Mouse (Mus musculus) forebrain, postnatal 0 days (tissue): Measurements from ENCODE around the gene Grip1. TPM values are rescaled to one million over a fixed set of nuclear protein-coding genes. Genes with fewer than 3 reads are reported as not detected.

ENCODE experiments used
- ATAC-seq: fragments of 200-750 bp; cut with Nextera tagmentation; 2 replicates; pipeline ENCODE4 v1.8.0; 2017; ENCODE audit warnings: mild to moderate bottlenecking, moderate library complexity
- DNase-seq: peaks from one replicate; pipeline ENCODE4 v3.0.0-alpha.2; 2015
- H3K27ac ChIP-seq: fragments of 300-500 bp; sonication (generic); 2 replicates; pipeline ENCODE4 v1.5.1; 2014; ENCODE audit warnings: low read depth, mild to moderate bottlenecking, antibody characterized with exemption, low read length, moderate library complexity, mixed read lengths
- H3K27me3 ChIP-seq: fragments of 300-500 bp; sonication (generic); 2 replicates; pipeline ENCODE4 v1.6.1; 2014; ENCODE audit warnings: mild to moderate bottlenecking, low read length, mixed read lengths; ENCODE audit not compliant: insufficient read depth
- H3K36me3 ChIP-seq: fragments of 300-500 bp; sonication (generic); 2 replicates; pipeline ENCODE4 v1.6.1; 2014; ENCODE audit warnings: mild to moderate bottlenecking, moderate library complexity; ENCODE audit not compliant: insufficient read depth
- H3K4me1 ChIP-seq: fragments of 300-500 bp; sonication (generic); 2 replicates; pipeline ENCODE4 v1.6.1; 2014; ENCODE audit warnings: antibody characterized with exemption; ENCODE audit not compliant: insufficient read depth
- H3K4me2 ChIP-seq: fragments of 300-500 bp; sonication (generic); 2 replicates; pipeline ENCODE4 v1.6.1; 2014; ENCODE audit warnings: low read depth, mild to moderate bottlenecking, moderate library complexity
- H3K4me3 ChIP-seq: fragments of 300-500 bp; sonication (generic); 2 replicates; pipeline ENCODE4 v1.5.1; 2014; ENCODE audit warnings: low read depth, low read length, mixed read lengths
- H3K9ac ChIP-seq: fragments of 300-500 bp; sonication (generic); 2 replicates; pipeline ENCODE4 v1.6.1; 2014; ENCODE audit warnings: mild to moderate bottlenecking
- H3K9me3 ChIP-seq: fragments of 300-500 bp; sonication (generic); 2 replicates; pipeline ENCODE4 v1.6.1; 2016; ENCODE audit warnings: low read length
- CTCF ChIP-seq: sonication (generic); IDR thresholded peaks from 2 replicates; pipeline ENCODE4 v1.5.1; 2016; ENCODE audit warnings: antibody characterized with exemption, control low read depth, low read depth
- WGBS: fragments of 180-500 bp; shearing (Covaris S2); extraction: QIAGEN DNeasy Blood & Tissue Kit; methylation state at CpG from one replicate; pipeline ENCODE4 v1.1.7; 2014; 5-methylcytosine and 5-hydroxymethylcytosine counted together
- polyA plus RNA-seq: library from polyadenylated mRNA; unstranded; fragments of >200 nt; fragmentation: Nextera tagmentation; extraction: Ambion mirVana; gene quantifications from 2 replicates; pipeline ENCODE4 v1.2.1, GENCODE M21; 2015
- total RNA-seq: library from RNA; depleted of rRNA; stranded (reverse); fragments of >200 nt; gene quantifications from 2 replicates; pipeline ENCODE4 v1.2.3, GENCODE M21; 2014

The Grip1 gene
- total and polyA plus RNA-seq, 2 experiments from 2014 or later: 14.8 to 34.5 TPM

DNA sequence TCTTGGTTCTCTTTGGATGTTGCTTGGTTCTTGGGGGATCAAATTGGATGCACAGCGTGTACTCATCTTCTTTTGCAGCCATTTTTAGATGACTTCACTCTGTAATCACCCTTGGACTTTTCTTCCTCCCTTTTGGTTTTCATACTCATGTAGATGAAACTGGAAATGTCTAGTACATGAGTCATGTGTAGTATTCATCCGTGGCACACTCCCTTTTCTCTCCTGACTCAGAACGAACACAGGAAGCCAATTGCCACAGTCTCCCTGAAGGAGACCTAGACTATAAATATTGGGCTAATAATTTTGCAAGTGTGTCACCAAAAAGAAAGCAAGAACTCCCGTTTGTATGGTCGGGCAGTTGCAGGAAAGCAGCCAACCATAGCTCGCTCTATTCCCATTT lies 423.1 kb downstream of the Grip1 start:
- 90% methylated on average over 6 of the region's 6 CpGs for WGBS
- ATAC-seq: no peak
- H3K27me3 ChIP-seq: no peaks in the 10 kb centered on the region
- no peak for TF ChIP-seq CTCF
- H3K36me3 ChIP-seq: no peaks in the 10 kb centered on the region
- H3K27ac ChIP-seq: no peak overlapping the region
- DNase-seq: no peak
- no peaks in the 10 kb centered on the region for H3K9me3 ChIP-seq
- H3K4me1 ChIP-seq: 0 out of 2 replicates have a peak, but pooled peaks cover 5% of the 10 kb centered on the region
- H3K4me2 ChIP-seq: no peak overlapping the region
- no peak overlapping the region for H3K9ac ChIP-seq
- H3K4me3 ChIP-seq: no peak overlapping the region

DNA sequence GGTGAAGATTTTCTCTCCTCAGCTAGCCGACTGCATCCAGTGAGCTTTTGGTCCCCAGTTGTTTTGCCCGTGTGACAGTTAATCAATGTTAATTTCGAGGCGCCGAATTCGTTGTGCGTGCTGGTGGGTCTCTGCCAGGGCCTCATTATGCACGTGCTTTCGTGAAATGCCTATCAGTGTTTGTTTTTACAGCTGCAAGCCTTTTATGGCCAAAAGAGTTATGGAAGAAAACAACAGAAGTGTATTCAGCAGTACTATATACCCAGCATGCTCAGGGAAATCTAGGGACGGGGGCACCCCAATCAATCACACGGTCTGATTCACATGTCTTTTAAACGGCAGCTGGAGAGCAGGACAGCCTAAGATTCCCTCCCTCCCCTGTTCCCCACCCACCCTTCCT lies 424.7 kb downstream of the Grip1 start:
- Histone ChIP-seq H3K9me3 (no peaks in the 10 kb centered on the region), H3K4me2 (peak overlapping the region; percentile 19; the same call in 1 of the 2 replicates), H3K9ac (no peak overlapping the region), H3K27me3 (no peaks in the 10 kb centered on the region), H3K4me1 (0 out of 2 replicates have a peak, but pooled peaks cover 5% of the 10 kb centered on the region), H3K4me3 (no peak overlapping the region), H3K27ac (peak overlapping the region; percentile 45), H3K36me3 (no peaks in the 10 kb centered on the region)
- WGBS: 17% methylated on average over 12 of the region's 12 CpGs
- no peak for TF ChIP-seq CTCF
- ATAC-seq (peak; percentile 89), DNase-seq (peak; percentile 58)

DNA sequence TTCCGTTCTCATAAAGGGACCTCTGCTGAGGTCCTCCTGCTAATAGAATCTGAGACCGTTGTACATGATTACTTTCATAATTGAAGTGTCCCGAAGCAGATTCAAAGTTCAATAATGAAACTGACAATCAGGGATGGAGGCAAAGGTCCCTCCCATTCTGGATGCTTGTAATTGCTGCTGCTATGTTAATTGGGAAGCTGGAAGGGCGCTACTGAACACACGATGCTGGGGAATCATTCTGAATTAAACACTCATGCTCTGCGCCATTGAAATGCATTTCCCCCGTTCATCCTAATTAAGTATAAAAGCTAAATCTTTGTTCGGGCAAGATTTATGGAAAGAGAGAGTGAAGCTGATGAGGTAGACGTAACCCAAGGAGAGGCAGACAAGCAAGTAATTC lies 431.0 kb downstream of the Grip1 start:
- Histone ChIP-seq H3K27me3 (no peaks in the 10 kb centered on the region), H3K27ac (no peak overlapping the region; the same call in 1 of the 2 replicates), H3K9ac (no peak overlapping the region), H3K4me1 (peaks cover 7% of the 10 kb centered on the region), H3K4me2 (0 out of 2 replicates have a peak overlapping the region, but pooled peaks have one; percentile 1), H3K4me3 (no peak overlapping the region), H3K9me3 (no peaks in the 10 kb centered on the region), H3K36me3 (no peaks in the 10 kb centered on the region)
- DNase-seq (no peak), ATAC-seq (no peak; the same call in 1 of the 2 replicates)
- 16% methylated on average over 9 of the region's 9 CpGs for WGBS
- TF ChIP-seq CTCF: no peak

DNA sequence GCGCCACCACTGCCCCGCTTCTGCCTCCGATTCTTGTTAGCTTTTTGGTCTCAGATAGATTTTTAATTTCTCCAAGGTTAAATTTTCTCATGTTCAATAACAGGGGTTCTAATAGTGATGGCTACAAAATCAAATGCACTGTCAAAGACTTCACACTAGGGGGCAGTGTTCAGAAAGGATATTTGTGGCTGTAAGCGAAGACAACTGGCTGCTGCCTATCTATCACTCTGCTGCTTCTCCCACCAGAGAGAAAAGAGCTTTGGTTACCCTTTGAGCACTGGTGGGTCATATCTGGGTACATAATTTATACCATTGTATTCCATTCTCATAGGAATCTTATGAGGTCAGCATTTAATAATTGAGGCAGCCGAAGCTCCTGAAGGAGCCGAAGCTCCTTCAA lies 431.9 kb downstream of the Grip1 start:
- no peak overlapping the region for H3K4me2 ChIP-seq
- peaks cover 7% of the 10 kb centered on the region for H3K4me1 ChIP-seq
- no peaks in the 10 kb centered on the region for H3K36me3 ChIP-seq
- H3K27me3 ChIP-seq: no peaks in the 10 kb centered on the region
- no peak overlapping the region for H3K27ac ChIP-seq
- no peak overlapping the region for H3K9ac ChIP-seq
- 75% methylated on average over 6 of the region's 6 CpGs for WGBS
- TF ChIP-seq CTCF: peak; percentile 66
- H3K4me3 ChIP-seq: no peak overlapping the region
- peak; percentile 63 for DNase-seq
- no peak for ATAC-seq
- H3K9me3 ChIP-seq: no peaks in the 10 kb centered on the region

DNA sequence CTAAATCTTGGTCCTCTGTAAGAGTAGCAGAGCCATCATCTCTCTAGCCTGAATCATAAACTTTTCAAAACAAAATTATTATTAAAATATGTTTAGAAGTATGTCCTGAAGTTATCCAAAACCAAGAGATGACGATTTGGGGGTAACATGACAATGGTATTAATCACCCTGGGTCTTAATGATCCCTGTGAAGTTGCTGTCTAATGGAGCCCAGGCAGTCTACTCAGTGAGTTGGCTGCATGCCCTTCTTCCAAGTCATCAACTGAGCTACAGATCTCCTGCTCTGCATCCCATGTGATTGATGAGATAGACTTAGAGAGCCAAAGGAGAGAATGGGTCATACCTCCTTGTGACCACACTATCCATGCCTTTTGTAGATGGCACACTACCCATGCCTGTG lies 433.1 kb downstream of the Grip1 start:
- Histone ChIP-seq H3K4me2 (no peak overlapping the region), H3K27ac (no peak overlapping the region), H3K36me3 (no peaks in the 10 kb centered on the region), H3K9ac (no peak overlapping the region), H3K4me3 (no peak overlapping the region), H3K4me1 (peaks cover 7% of the 10 kb centered on the region), H3K9me3 (no peaks in the 10 kb centered on the region), H3K27me3 (no peaks in the 10 kb centered on the region)
- 80% methylated on average over 1 of the region's 1 CpGs for WGBS
- DNase-seq: no peak
- no peak for ATAC-seq
- no peak for TF ChIP-seq CTCF

DNA sequence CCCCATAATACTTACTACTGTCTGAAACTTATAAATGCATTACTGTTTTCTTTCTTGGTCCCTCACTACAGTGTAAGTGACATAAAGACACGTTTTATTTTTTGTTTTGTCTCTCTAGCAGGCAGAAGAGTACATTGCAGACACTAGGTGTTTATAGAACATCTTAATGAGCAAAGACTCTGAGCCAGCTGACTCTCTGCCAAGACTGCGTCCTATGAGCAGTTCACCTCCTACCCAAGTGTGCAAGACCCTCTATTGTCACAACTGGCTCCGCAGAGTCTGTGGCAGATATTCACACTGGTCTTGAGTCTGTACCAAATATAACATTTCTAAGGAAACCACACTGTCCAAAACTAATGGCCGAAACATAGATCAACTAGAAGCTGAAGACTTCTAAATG lies 449.1 kb downstream of the Grip1 start:
- 50% methylated on average over 4 of the region's 4 CpGs for WGBS
- TF ChIP-seq CTCF: no peak
- H3K9ac ChIP-seq: no peak overlapping the region
- DNase-seq: no peak
- no peak overlapping the region for H3K4me2 ChIP-seq
- no peaks in the 10 kb centered on the region for H3K36me3 ChIP-seq
- H3K27ac ChIP-seq: no peak overlapping the region
- H3K4me1 ChIP-seq: no peaks in the 10 kb centered on the region
- no peak for ATAC-seq
- no peaks in the 10 kb centered on the region for H3K27me3 ChIP-seq
- H3K9me3 ChIP-seq: no peaks in the 10 kb centered on the region
- H3K4me3 ChIP-seq: no peak overlapping the region

DNA sequence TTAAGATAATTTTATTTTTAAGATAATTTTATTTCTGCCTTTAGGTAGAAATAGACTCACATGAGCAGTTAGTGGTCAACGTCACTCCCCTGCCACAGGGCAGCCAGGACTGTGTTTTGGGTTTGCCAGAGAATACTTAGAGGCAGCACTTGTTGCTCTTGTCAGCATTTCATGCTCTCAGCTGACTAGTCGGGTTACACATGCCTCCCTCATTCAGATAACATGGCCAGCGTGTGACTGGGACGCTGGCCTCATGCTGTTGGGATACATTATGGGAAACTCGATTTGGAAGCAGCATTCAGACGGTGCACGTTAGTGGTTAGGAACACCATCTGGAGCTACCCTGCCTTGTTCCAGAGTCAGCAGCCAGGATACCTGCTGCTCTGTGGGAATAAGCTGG lies 453.2 kb downstream of the Grip1 start:
- Histone ChIP-seq H3K4me1 (no peaks in the 10 kb centered on the region), H3K4me3 (no peak overlapping the region), H3K27ac (no peak overlapping the region), H3K9me3 (no peaks in the 10 kb centered on the region), H3K9ac (no peak overlapping the region), H3K4me2 (no peak overlapping the region), H3K27me3 (no peaks in the 10 kb centered on the region), H3K36me3 (no peaks in the 10 kb centered on the region)
- ATAC-seq (no peak), DNase-seq (no peak)
- no peak for TF ChIP-seq CTCF
- WGBS: 67% methylated on average over 7 of the region's 7 CpGs

DNA sequence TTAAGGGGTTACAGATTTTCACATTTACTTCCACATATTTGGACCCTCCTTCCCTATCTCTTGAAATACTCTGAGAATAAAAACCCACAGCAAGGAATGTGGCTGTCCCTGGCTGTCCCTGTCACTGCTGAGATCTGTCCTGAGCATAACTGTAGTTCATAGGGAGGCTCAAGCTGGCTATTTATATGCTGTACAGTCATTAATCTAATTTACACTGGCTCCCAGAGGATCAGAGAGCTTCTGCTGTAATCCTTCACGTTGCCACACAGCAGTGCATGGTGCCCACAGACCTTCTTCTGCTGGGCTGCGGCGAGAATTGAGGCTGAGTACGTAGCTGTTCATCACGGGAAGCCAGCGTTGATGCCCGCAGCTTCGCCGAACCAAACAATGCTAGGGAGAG lies 464.4 kb downstream of the Grip1 start:
- ATAC-seq (no peak), DNase-seq (no peak)
- no peaks in the 10 kb centered on the region for H3K27me3 ChIP-seq
- no peaks in the 10 kb centered on the region for H3K36me3 ChIP-seq
- no peak overlapping the region for H3K27ac ChIP-seq
- H3K4me3 ChIP-seq: no peak overlapping the region
- TF ChIP-seq CTCF: no peak
- no peak overlapping the region for H3K4me2 ChIP-seq
- no peaks in the 10 kb centered on the region for H3K4me1 ChIP-seq
- WGBS: 75% methylated on average over 9 of the region's 9 CpGs
- no peaks in the 10 kb centered on the region for H3K9me3 ChIP-seq
- no peak overlapping the region for H3K9ac ChIP-seq
